In the genomic region with DNA sequence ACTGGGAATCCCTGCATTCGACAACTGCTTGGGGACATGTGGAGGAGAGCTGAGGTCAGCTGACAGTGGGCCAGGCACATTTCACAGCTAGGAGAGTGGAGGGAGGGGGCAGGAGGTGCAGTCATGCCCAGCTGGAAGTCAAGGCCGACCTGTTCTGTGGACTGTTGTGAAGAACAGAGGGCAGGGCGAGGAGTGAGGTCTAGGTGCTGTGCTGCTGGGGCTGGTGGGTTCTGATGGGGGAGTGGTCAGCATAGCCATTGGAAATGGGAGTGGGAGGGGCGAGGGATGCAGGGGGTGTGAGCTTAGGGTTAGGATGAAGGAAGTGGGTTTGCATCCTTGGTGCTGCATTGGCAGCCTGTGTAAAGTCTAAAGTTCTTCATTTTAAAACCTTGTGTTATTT, we compare ENCODE assay signal across 25 mouse cellular contexts. TPM values are rescaled to one million over a fixed set of nuclear protein-coding genes. Genes with fewer than 3 reads are reported as not detected.
DNase-seq lines count a peak whose midpoint lies in the region; ATAC-seq and TF ChIP-seq lines count a peak whose summit lies in the region.
"Had no signal": no experiment of that assay in that cellular context is flagged by ENCODE, and none has a peak within 500 bp of the region (broad histone marks: within the 10 kb centered on the region; RNA-seq: fewer than 3 reads in every experiment).

No protein-coding gene starts in this region.

- 70% methylated on average over 4 of the region's 4 CpGs for WGBS in kidney, postnatal 0 days
- 73% methylated on average over 4 of the region's 4 CpGs for WGBS in limb, embryonic 10.5 days

- H3K36me3 ChIP-seq in kidney, postnatal 0 days (ENCODE audit: insufficient read depth, low read length): 0 out of 2 replicates have a peak, but pooled peaks cover 4% of the 10 kb centered on the region
- H3K36me3 ChIP-seq in limb, embryonic 10.5 days: peaks cover 56% of the 10 kb centered on the region

- no peak overlapping the region for H3K27ac ChIP-seq in kidney, postnatal 0 days
- H3K27ac ChIP-seq in limb, embryonic 10.5 days: 0 out of 2 replicates have a peak overlapping the region, but pooled peaks have one; percentile 28
- H3K27ac ChIP-seq: hindbrain, embryonic 14.5 days; hindbrain, postnatal 0 days had no signal

- TF ChIP-seq CTCF in kidney, postnatal 0 days (IDR thresholded peaks at IDR 0.05; ENCODE audit: low read depth): no peak

- no peak overlapping the region for H3K4me3 ChIP-seq in kidney, postnatal 0 days (replicated peaks; ENCODE audit: low read depth, low read length)
- no peak overlapping the region for H3K4me3 ChIP-seq in limb, embryonic 10.5 days

- H3K27me3 ChIP-seq in kidney, postnatal 0 days (ENCODE audit: insufficient read depth, low read length): no peaks in the 10 kb centered on the region
- H3K27me3 ChIP-seq in limb, embryonic 10.5 days (ENCODE audit: low read depth, poor library complexity, severe bottlenecking): no peaks in the 10 kb centered on the region
- H3K27me3 ChIP-seq: CH12.LX, Patski had no signal

- H3K9ac ChIP-seq in kidney, postnatal 0 days (ENCODE audit: low read depth, low read length): no peak overlapping the region
- H3K9ac ChIP-seq: hindbrain, embryonic 14.5 days had no signal

- peak; percentile 87 for DNase-seq in heart, adult 11 months
- no peak for DNase-seq in heart, postnatal 4 days
- DNase-seq in kidney, postnatal 0 days (ENCODE audit: low spot score): no peak
- DNase-seq in kidney, postnatal 10 days: no peak
- peak; percentile 53 for DNase-seq in ZHBTc4 (ENCODE audit: low read depth, low spot score)
- no peak for DNase-seq in limb, embryonic 10.5 days (ENCODE audit: low spot score)
- no peak for DNase-seq in gastrocnemius, postnatal 10 days
- DNase-seq: adrenal gland, adult 8-10 months; adrenal gland, postnatal 25 days; B cell, adult 2 months; cerebellum, adult 18-20 months; cerebellum, adult 9-10 months; cerebellum, postnatal 14 days; gastrocnemius, postnatal 14 days; heart, postnatal 36 days; kidney, adult 18-20 months had no signal

- no peaks in the 10 kb centered on the region for H3K4me1 ChIP-seq in kidney, postnatal 0 days (replicated peaks; ENCODE audit: insufficient read depth, low read length)
- H3K4me1 ChIP-seq in limb, embryonic 10.5 days: peaks cover 25% of the 10 kb centered on the region

- no peaks in the 10 kb centered on the region for H3K9me3 ChIP-seq in kidney, postnatal 0 days (replicated peaks; ENCODE audit: low read length)
- no peaks in the 10 kb centered on the region for H3K9me3 ChIP-seq in limb, embryonic 10.5 days (replicated peaks)
- H3K9me3 ChIP-seq: G1E had no signal

- H3K4me2 ChIP-seq in kidney, postnatal 0 days (ENCODE audit: low read length): no peak overlapping the region
- H3K4me2 ChIP-seq: hindbrain, embryonic 14.5 days had no signal

- 0 out of 2 replicates have a peak, but pooled peaks have one; percentile 21 for ATAC-seq in kidney, postnatal 0 days (replicated peaks; ENCODE audit: low FRiP score, low read depth)
- ATAC-seq: activated CD4-positive, CD25-positive, alpha-beta regulatory T cell, adult 4 months; forebrain, embryonic 14.5 days; hindbrain, postnatal 0 days; inflammation-experienced regulatory T-cells, adult 6 months; intestine, embryonic 16.5 days; Patski had no signal

RNA-seq across cellular contexts. Expression of gene Anapc4, which starts 28.0 kb away (rescaled TPM):
- total RNA-seq in heart, postnatal 4 days (2021): 10 to 100 TPM; 55.9 to 61.3 TPM
- 72.3 and 79.6 TPM in 2 replicates for polyA plus RNA-seq in kidney, postnatal 0 days (2015; fragmentation: Nextera tagmentation; extraction: Ambion mirVana)
- polyA plus RNA-seq in limb, embryonic 10.5 days (2016; fragmentation: Nextera tagmentation; extraction: Ambion mirVana): 111 and 132 TPM in 2 replicates
- total RNA-seq in gastrocnemius, postnatal 10 days (2021): 10 to 100 TPM; 42.5 to 52.7 TPM

RNA-seq across cellular contexts. Expression of gene Zcchc4, which starts 30.6 kb away (rescaled TPM):
- total RNA-seq in heart, postnatal 4 days (2021): 1 to 10 TPM; 8.4 to 9.7 TPM
- polyA plus RNA-seq in kidney, postnatal 0 days (2015; fragmentation: Nextera tagmentation; extraction: Ambion mirVana): 8.7 and 9.6 TPM in 2 replicates
- polyA plus RNA-seq in limb, embryonic 10.5 days (2016; fragmentation: Nextera tagmentation; extraction: Ambion mirVana): 24.4 and 24.9 TPM in 2 replicates
- total RNA-seq in gastrocnemius, postnatal 10 days (2021): 1 to 10 TPM; 5.5 to 7.5 TPM

Comparison
In these comparisons a context has a peak if more than half of its experiments do, and no peak if none do; other contexts are left out.
1. DNase-seq: peak in heart, adult 11 months (single experiment) and ZHBTc4 (single experiment); none in heart, postnatal 4 days (single experiment), kidney, postnatal 0 days (single experiment), kidney, postnatal 10 days (single experiment), limb, embryonic 10.5 days (single experiment) and gastrocnemius, postnatal 10 days (single experiment).